Mouse (Mus musculus) heart, embryonic 14.5 days (tissue): ENCODE measurements around the gene Nckap5. TPM values are rescaled to one million over a fixed set of nuclear protein-coding genes. Genes with fewer than 3 reads are reported as not detected.
"Not testable (repeated sequence)": the region's sequence is repeated elsewhere in the genome, so short reads cannot be mapped to it uniquely, and the experiment has no call there.

Source experiments
- ATAC-seq: fragments of 200-750 bp; cut with Nextera tagmentation; 2 replicates; pipeline ENCODE4 v1.8.0; 2017; ENCODE audit warnings: low read depth, moderate TSS enrichment; ENCODE audit not compliant: insufficient number of reproducible peaks, insufficient read depth, low FRiP score
- H3K27ac ChIP-seq, 2 experiments: fragments of 200-500 bp in 1 of 2; fragments of 300-500 bp in 1 of 2; sonication (generic) in 1 of 2; replicated peaks in 1 of 2; 2 replicates each; pipeline ENCODE4 v1.5.1; 2012 to 2014; ENCODE audit warnings: low read depth in 2 of 2, low read length in 2 of 2, control low read depth in 1 of 2, mild to moderate bottlenecking in 1 of 2, mixed read lengths in 1 of 2; ENCODE audit not compliant: control insufficient read depth in 1 of 2, insufficient read depth in 1 of 2
- H3K27me3 ChIP-seq: fragments of 300-500 bp; sonication (generic); 2 replicates; pipeline ENCODE4 v1.6.1; 2014; ENCODE audit warnings: mild to moderate bottlenecking, low read length, control low read depth; ENCODE audit not compliant: control insufficient read depth, insufficient read depth
- H3K36me3 ChIP-seq: fragments of 300-500 bp; sonication (generic); 2 replicates; pipeline ENCODE4 v1.6.1; 2014; ENCODE audit warnings: mild to moderate bottlenecking, control low read depth, low read length, mixed read lengths; ENCODE audit not compliant: control insufficient read depth, insufficient read depth
- H3K4me1 ChIP-seq, 2 experiments: fragments of 200-500 bp in 1 of 2; fragments of 300-500 bp in 1 of 2; sonication (generic) in 1 of 2; 2 replicates each; pipeline ENCODE4 v1.6.1; 2012 to 2014; ENCODE audit warnings: low read length in 2 of 2, control low read depth in 1 of 2, mixed read lengths in 1 of 2; ENCODE audit not compliant: control insufficient read depth in 2 of 2, insufficient read depth in 2 of 2
- H3K4me2 ChIP-seq: fragments of 300-500 bp; sonication (generic); 2 replicates; pipeline ENCODE4 v1.6.1; 2014; ENCODE audit warnings: mild to moderate bottlenecking, low read length
- H3K4me3 ChIP-seq, 2 experiments: fragments of 200-500 bp in 1 of 2; fragments of 300-500 bp in 1 of 2; sonication (generic) in 1 of 2; 2 replicates each; pipeline ENCODE4 v1.5.1; 2012 to 2014; ENCODE audit warnings: low read length in 2 of 2, mild to moderate bottlenecking in 2 of 2, control low read depth in 1 of 2, low read depth in 1 of 2, moderate library complexity in 1 of 2; ENCODE audit not compliant: control insufficient read depth in 1 of 2, insufficient read depth in 1 of 2
- H3K9ac ChIP-seq: fragments of 300-500 bp; sonication (generic); 2 replicates; pipeline ENCODE4 v1.6.1; 2014; ENCODE audit warnings: mild to moderate bottlenecking, low read length
- H3K9me3 ChIP-seq: fragments of 300-500 bp; sonication (generic); 2 replicates; pipeline ENCODE4 v1.6.1; 2016; ENCODE audit warnings: low read length, control low read depth; ENCODE audit not compliant: control insufficient read depth
- WGBS: fragments of 180-500 bp; shearing (Covaris S2); extraction: QIAGEN DNeasy Blood & Tissue Kit; methylation state at CpG from one replicate; pipeline ENCODE4 v1.1.7; 2014; 5-methylcytosine and 5-hydroxymethylcytosine counted together
- polyA plus RNA-seq: library from polyadenylated mRNA; unstranded; fragments of >200 nt; fragmentation: Nextera tagmentation; extraction: Ambion mirVana; gene quantifications from 2 replicates; pipeline ENCODE4 v1.2.1, GENCODE M21; 2014

Gene Nckap5
- polyA plus RNA-seq, 1 experiment from 2014 or later, result 9.4 TPM

DNA sequence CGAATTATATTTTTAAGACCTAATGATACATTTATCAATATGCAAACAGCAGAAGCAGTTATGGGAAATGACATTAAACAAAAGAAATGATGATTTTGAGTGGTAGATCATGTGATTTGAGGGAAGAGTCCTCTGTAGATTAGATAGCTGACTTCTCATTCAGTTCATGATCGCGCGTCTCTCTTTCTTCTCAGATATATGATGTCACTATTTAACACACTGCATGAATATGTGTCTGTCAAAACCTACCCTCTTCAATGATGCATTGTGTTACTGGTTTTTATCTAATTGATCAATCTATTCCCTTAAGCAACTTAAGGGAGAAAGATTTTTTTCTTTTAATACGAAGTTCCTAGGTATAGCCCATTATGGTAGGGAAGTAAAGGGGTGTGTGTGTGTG, 787.7 kb downstream of the Nckap5 start:
- H3K4me3 ChIP-seq, result no peak overlapping the region
- no peak overlapping the region for H3K27ac ChIP-seq
- no peaks in the 10 kb centered on the region for H3K9me3 ChIP-seq
- no peaks in the 10 kb centered on the region for H3K36me3 ChIP-seq
- no peak for ATAC-seq
- no peak overlapping the region for H3K9ac ChIP-seq
- no peaks in the 10 kb centered on the region for H3K27me3 ChIP-seq
- H3K4me1 ChIP-seq, result no peaks in the 10 kb centered on the region
- WGBS, result 84% methylated on average over 5 of the region's 5 CpGs
- no peak overlapping the region for H3K4me2 ChIP-seq

DNA sequence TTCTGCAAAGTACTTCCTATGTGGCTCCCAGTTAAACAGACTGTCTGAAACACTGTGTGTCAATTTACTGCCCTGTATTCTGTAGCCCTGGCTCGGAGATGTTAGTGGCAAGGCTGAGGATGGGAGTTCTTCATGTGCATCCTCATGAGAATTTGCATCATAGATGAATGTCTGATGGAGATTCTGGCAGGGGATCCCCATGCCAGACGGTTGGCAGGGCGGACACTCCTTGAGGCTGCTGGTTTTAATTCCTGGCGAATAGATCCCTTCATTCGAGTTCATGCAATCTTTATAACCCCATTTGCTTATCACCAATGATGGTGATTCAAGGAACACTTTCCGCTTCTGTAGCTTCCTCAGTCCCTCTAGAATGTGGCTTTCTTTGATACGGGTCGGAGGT, 803.1 kb downstream of the Nckap5 start:
- 92% methylated on average over 8 of the region's 8 CpGs for WGBS
- no peak overlapping the region for H3K4me3 ChIP-seq
- no peaks in the 10 kb centered on the region for H3K9me3 ChIP-seq
- no peak overlapping the region for H3K4me2 ChIP-seq
- no peaks in the 10 kb centered on the region; a peak in 1 of 4 replicates for H3K4me1 ChIP-seq
- no peaks in the 10 kb centered on the region for H3K36me3 ChIP-seq
- no peak for ATAC-seq
- no peak overlapping the region for H3K9ac ChIP-seq
- no peaks in the 10 kb centered on the region for H3K27me3 ChIP-seq
- H3K27ac ChIP-seq, result no peak overlapping the region

DNA sequence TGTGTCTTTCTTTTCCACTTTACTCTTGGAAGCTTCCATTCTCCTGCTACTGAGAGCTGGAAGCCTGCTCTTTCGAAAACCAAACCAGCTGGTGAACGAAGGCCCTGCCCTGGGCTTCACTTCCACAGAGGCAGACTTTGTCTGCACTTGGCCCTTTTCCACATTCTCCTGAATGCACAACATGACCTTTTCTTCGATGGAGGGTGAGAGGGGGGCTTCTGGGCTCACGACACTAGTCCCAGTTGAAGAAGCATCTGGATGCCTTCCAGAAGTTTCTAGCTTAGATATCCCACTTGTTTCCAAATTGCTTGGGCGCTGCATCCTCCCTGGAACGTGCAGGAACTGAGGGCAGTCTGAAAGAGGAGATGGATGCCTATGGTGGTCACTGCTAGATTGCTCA, 806.1 kb downstream of the Nckap5 start:
- 68% methylated on average over 6 of the region's 6 CpGs for WGBS

DNA sequence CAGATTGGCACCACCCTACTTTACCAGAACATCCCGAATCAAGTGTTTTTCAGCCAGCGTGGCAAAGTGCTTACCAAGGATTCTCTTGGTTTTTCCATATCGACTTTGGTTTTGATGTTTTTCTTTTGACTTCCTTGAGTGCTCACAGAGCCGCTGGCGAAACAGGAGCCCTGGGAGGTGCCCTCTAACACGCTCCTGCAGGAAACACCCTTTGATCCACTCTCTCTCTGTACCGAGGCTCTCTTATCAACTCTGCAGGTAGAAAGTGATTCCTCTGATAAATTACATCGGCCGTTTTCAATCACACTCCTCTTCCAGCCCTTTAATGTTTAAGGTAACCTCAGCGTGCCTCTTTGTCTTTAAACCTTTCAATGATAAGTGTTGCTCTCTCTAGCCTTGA, 807.6 kb downstream of the Nckap5 start:
- H3K27ac ChIP-seq, result no peak overlapping the region
- no peak overlapping the region for H3K9ac ChIP-seq
- no peak for ATAC-seq
- no peak overlapping the region for H3K4me2 ChIP-seq
- no peak overlapping the region for H3K4me3 ChIP-seq
- no peaks in the 10 kb centered on the region for H3K27me3 ChIP-seq
- no peaks in the 10 kb centered on the region; a peak in 1 of 4 replicates for H3K4me1 ChIP-seq
- H3K36me3 ChIP-seq, result no peaks in the 10 kb centered on the region
- no peaks in the 10 kb centered on the region for H3K9me3 ChIP-seq
- 29% methylated on average over 10 of the region's 10 CpGs for WGBS

More for the DNA sequence above, 806.1 kb downstream of the Nckap5 start:
- no peaks in the 10 kb centered on the region for H3K9me3 ChIP-seq
- H3K36me3 ChIP-seq, result no peaks in the 10 kb centered on the region
- ATAC-seq, result no peak
- H3K27me3 ChIP-seq, result no peaks in the 10 kb centered on the region
- no peaks in the 10 kb centered on the region; a peak in 1 of 4 replicates for H3K4me1 ChIP-seq
- H3K9ac ChIP-seq, result no peak overlapping the region
- H3K4me2 ChIP-seq, result no peak overlapping the region
- no peak overlapping the region for H3K27ac ChIP-seq
- H3K4me3 ChIP-seq, result no peak overlapping the region

DNA sequence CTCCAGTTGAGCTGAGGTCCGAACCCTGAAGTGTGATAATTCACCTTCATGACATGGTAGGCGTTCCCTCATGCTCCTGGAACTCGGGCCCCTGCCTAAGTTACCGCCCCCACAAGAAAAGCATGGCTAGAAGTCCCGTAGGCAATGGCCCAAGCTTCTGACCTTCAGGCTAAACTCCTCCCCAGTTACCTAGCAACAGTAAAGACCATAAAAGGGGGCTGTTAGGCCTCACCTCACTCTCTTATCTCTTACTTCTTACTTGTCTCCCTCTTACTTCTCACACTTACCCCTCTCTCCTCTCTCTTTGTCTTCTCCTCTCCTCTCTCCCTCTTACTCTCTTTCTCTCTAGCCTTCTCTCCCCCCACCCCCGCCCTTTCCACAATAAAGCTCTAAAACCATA, 811.9 kb downstream of the Nckap5 start:
- not testable (repeated sequence) for H3K36me3 ChIP-seq, H3K27me3 ChIP-seq, ATAC-seq, H3K4me3 ChIP-seq, H3K27ac ChIP-seq, H3K9ac ChIP-seq, H3K4me2 ChIP-seq, H3K9me3 ChIP-seq, H3K4me1 ChIP-seq
- WGBS, result 55% methylated on average over 6 of the region's 6 CpGs

DNA sequence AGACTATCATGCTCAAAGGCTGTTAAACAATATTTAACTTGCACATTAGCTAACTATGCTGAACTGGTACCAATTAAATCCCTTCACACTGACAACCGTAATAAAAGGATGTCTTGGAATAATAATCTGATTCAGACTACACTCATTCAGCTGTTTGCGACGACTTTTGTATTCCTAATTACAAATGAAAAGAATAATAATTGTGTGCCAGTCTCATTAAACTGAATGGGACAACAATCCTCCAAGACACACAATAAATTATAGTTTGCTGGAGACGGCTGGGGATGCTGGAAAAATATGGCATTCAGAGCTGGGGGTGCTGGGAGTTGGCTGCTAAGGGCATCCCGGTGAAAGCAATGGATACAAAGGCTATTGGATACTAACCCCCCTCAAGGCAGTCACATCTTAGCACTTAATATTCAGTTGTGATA, 818.9 kb downstream of the Nckap5 start:
- H3K27me3 ChIP-seq, result no peaks in the 10 kb centered on the region
- no peak overlapping the region for H3K4me3 ChIP-seq
- no peak overlapping the region for H3K27ac ChIP-seq
- H3K9ac ChIP-seq, result no peak overlapping the region
- ATAC-seq, result no peak
- no peaks in the 10 kb centered on the region for H3K9me3 ChIP-seq
- no peaks in the 10 kb centered on the region for H3K36me3 ChIP-seq
- H3K4me2 ChIP-seq, result no peak overlapping the region
- H3K4me1 ChIP-seq, result no peaks in the 10 kb centered on the region
- WGBS, result 85% methylated on average over 5 of the region's 5 CpGs

DNA sequence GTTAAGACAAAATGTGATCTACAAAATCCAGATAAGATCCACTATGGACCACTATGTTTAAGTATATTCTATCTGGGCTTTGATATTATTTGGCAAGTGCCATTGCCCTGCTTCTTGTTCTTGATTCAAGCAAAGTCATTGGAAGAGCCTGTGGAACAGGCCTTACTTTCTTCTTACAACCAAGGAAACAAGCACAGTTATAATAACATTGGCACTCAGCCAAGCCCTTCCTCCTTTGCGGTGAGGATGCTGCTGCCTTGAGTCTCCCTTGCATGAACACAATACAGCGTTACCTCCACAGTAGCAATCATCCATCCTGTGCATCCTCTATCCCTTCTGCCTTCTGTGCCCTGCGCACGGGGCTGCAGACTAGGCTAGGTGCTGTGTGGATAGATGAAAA, 823.0 kb downstream of the Nckap5 start:
- Histone ChIP-seq H3K27ac (no peak overlapping the region), H3K4me3 (no peak overlapping the region), H3K4me2 (no peak overlapping the region), H3K9ac (no peak overlapping the region), H3K4me1 (no peaks in the 10 kb centered on the region), H3K27me3 (no peaks in the 10 kb centered on the region), H3K36me3 (no peaks in the 10 kb centered on the region), H3K9me3 (no peaks in the 10 kb centered on the region)
- no peak for ATAC-seq
- 76% methylated on average over 4 of the region's 4 CpGs for WGBS

DNA sequence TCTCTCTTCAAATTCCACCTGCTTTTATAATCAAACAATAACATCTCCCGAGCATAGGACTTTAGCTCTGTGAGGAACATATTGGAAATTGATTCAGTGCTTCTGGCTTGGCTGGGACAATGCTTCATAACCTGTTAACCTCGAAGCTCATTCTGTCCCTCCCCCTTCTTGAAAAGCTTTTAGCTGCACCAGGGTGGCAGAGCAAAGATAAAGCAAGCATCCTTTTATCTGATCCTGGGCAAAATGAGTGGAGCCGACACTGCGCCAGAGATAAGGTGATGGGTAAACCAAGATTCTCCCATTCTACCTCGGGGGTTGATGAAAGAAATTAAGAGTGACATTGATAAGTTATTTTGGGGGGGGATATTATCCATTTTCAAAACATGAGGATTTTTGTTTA, 824.9 kb downstream of the Nckap5 start:
- Histone ChIP-seq H3K9ac (no peak overlapping the region), H3K27ac (no peak overlapping the region), H3K9me3 (no peaks in the 10 kb centered on the region), H3K4me3 (no peak overlapping the region), H3K4me1 (no peaks in the 10 kb centered on the region), H3K4me2 (no peak overlapping the region), H3K36me3 (no peaks in the 10 kb centered on the region), H3K27me3 (no peaks in the 10 kb centered on the region)
- WGBS, result 29% methylated on average over 5 of the region's 5 CpGs
- ATAC-seq, result no peak
